Mouse (Mus musculus) bone marrow, adult 2 months (tissue): ENCODE results near the gene Ehbp1l1.

Experiments used
- CTCF ChIP-seq: fragments of 200-500 bp; IDR thresholded peaks from 2 replicates; pipeline ENCODE4 v1.5.1; 2011; ENCODE audit warnings: low read length, control low read depth; ENCODE audit not compliant: control insufficient read depth, insufficient read depth
- POLR2A ChIP-seq: fragments of 200-500 bp; IDR thresholded peaks from 2 replicates; pipeline ENCODE4 v1.6.1; 2011; ENCODE audit warnings: low read depth, mild to moderate bottlenecking, control low read depth, low read length, borderline replicate concordance; ENCODE audit not compliant: control insufficient read depth

DNA sequence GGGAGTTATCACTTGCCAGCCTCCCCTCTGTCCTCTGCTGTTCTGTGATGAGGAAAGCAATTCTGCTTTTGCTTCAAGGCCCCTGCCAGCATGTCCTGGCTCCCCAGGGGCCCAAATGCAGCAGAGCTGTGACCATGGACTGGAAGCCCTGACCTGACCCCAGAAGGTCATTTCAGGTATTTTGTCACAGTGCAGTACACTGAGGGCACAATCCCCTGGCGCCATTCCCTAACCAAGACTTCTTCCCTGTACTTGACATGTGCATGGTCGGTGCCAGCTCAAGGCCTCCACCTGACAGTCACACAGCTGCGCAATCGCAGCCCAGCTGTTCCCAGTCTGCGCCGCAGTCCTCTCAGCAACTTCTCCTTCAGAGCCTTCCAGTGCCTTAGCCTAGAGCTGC, 37.0 kb upstream of the Ehbp1l1 start:
- TF ChIP-seq POLR2A (no peak), CTCF (no peak)
